Mouse (Mus musculus): Measurements from ENCODE around the gene Babam2. TPM values are rescaled to one million over a fixed set of nuclear protein-coding genes. Genes with fewer than 3 reads are reported as not detected.

Babam2 gene
- polyA plus RNA-seq, 1 experiment from 2014 or later, result 50.6 TPM

- no peak overlapping the region for H3K4me2 ChIP-seq (replicated peaks)
- no peak overlapping the region for H3K4me3 ChIP-seq (replicated peaks)
- 86% methylated on average over 12 of the region's 12 CpGs for WGBS
- peaks cover 33% of the 10 kb centered on the region for H3K4me1 ChIP-seq
- no peaks in the 10 kb centered on the region for H3K9me3 ChIP-seq (replicated peaks)
- H3K27me3 ChIP-seq, result no peaks in the 10 kb centered on the region
- no peak overlapping the region for H3K9ac ChIP-seq
- no peak overlapping the region for H3K27ac ChIP-seq (replicated peaks)
- H3K36me3 ChIP-seq, result no peaks in the 10 kb centered on the region
- no peak for ATAC-seq (ENCODE audit: insufficient number of reproducible peaks, low FRiP score, low TSS enrichment, low read depth)
Observed at GRCm38 (mm10) chr5:32104119-32104990, 406.9 kb downstream of the Babam2 start.

DNA sequence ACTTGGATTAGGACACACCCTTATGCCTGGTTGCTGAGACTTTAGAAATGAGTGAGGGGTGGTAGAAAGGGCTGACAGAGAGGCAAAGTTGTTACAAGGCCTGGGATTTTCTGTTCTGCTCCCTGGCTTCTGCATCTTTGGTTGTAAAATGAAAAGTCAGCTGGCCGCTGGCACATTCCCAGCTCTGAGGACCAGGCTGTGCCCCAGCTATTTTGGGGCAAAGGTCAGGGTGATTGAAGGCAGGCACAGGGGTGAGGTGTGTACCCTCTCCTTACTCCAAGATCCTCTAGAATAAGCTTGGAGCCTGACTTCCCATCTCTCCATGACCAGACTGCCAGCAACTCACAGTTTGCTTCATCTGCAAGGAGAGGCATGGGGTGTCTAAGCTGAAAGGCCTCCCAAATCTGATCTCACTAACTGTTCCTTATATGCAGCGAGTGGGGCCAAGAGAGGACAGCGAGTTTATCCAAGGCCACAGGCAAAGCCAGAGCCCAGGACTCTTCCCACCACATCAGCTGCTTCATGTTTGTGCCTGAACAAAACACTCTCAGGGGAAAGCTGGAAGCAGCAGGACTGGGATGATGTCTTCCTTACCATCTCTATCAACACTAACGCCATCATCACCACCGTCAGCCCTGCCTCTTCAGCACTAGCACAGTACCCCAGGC lies 409.1 kb downstream of the Babam2 start:
- ATAC-seq (ENCODE audit: insufficient number of reproducible peaks, low FRiP score, low TSS enrichment, low read depth), result no peak
- WGBS, result 74% methylated on average over 5 of the region's 5 CpGs

GRCm38 (mm10) chr5:32110651-32111050 lies 413.2 kb downstream of the Babam2 start:
- ATAC-seq (ENCODE audit: insufficient number of reproducible peaks, low FRiP score, low TSS enrichment, low read depth), result no peak
- Histone ChIP-seq H3K4me1 (0 out of 2 replicates have a peak, but pooled peaks cover 4% of the 10 kb centered on the region), H3K27me3 (no peaks in the 10 kb centered on the region), H3K36me3 (no peaks in the 10 kb centered on the region), H3K9ac (no peak overlapping the region), H3K4me3 (replicated peaks) (no peak overlapping the region), H3K4me2 (replicated peaks) (no peak overlapping the region), H3K9me3 (replicated peaks) (no peaks in the 10 kb centered on the region), H3K27ac (replicated peaks) (no peak overlapping the region)
- 82% methylated on average over 4 of the region's 4 CpGs for WGBS

More for the DNA sequence above, 409.1 kb downstream of the Babam2 start:
- Histone ChIP-seq H3K27ac (replicated peaks) (no peak overlapping the region), H3K4me2 (replicated peaks) (no peak overlapping the region), H3K27me3 (no peaks in the 10 kb centered on the region), H3K9me3 (replicated peaks) (no peaks in the 10 kb centered on the region), H3K4me3 (replicated peaks) (no peak overlapping the region), H3K36me3 (no peaks in the 10 kb centered on the region), H3K9ac (no peak overlapping the region), H3K4me1 (peaks cover 20% of the 10 kb centered on the region)

- Histone ChIP-seq H3K4me1 (0 out of 2 replicates have a peak, but pooled peaks cover 4% of the 10 kb centered on the region), H3K9ac (no peak overlapping the region), H3K9me3 (replicated peaks) (no peaks in the 10 kb centered on the region), H3K4me3 (replicated peaks) (no peak overlapping the region), H3K36me3 (no peaks in the 10 kb centered on the region), H3K4me2 (replicated peaks) (no peak overlapping the region), H3K27ac (replicated peaks) (no peak overlapping the region), H3K27me3 (no peaks in the 10 kb centered on the region)
- no peak for ATAC-seq (ENCODE audit: insufficient number of reproducible peaks, low FRiP score, low TSS enrichment, low read depth)
- WGBS, result 73% methylated on average over 7 of the region's 7 CpGs
Observed at GRCm38 (mm10) chr5:32112206-32112916, 414.9 kb downstream of the Babam2 start.

- H3K27ac ChIP-seq (replicated peaks), result peak overlapping the region; percentile 84
- no peaks in the 10 kb centered on the region for H3K27me3 ChIP-seq
- no peaks in the 10 kb centered on the region for H3K9me3 ChIP-seq (replicated peaks)
- no peak overlapping the region for H3K9ac ChIP-seq
- H3K4me3 ChIP-seq (replicated peaks), result 0 out of 2 replicates have a peak overlapping the region, but pooled peaks have one; percentile 7
- peak overlapping the region; percentile 32; the same call in 1 of the 2 replicates for H3K4me2 ChIP-seq (replicated peaks)
- no peaks in the 10 kb centered on the region for H3K36me3 ChIP-seq
- peak; percentile 57; the same call in 1 of the 2 replicates for ATAC-seq (ENCODE audit: insufficient number of reproducible peaks, low FRiP score, low TSS enrichment, low read depth)
- WGBS, result 51% methylated on average over 11 of the region's 11 CpGs
- H3K4me1 ChIP-seq, result peaks cover 32% of the 10 kb centered on the region
Observed at GRCm38 (mm10) chr5:32120901-32121376, 423.5 kb downstream of the Babam2 start.

DNA sequence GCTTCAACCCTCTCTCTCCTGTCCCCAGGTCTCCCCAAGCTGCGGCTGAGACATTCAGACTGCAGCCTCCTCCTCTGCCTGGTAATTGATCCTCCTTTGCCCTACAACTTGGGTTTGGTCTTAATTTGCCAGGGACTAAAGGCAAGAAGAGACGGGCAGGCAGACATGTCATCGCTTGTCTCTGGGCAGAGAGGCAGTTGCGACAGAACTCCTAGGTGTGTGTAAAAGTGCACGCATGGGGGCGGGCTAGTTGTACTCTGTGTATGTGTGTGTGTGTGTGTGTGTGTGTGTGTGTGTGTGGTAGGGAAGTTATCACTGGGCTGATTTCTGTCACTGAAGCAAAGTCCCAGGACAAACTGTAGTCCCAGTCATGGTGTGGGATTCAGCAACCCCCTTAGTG lies 424.5 kb downstream of the Babam2 start:
- Histone ChIP-seq H3K9ac (no peak overlapping the region), H3K27me3 (no peaks in the 10 kb centered on the region), H3K27ac (replicated peaks) (peak overlapping the region; percentile 84), H3K9me3 (replicated peaks) (no peaks in the 10 kb centered on the region), H3K4me3 (replicated peaks) (0 out of 2 replicates have a peak overlapping the region, but pooled peaks have one; percentile 7), H3K4me2 (replicated peaks) (peak overlapping the region; percentile 32; the same call in 1 of the 2 replicates), H3K36me3 (no peaks in the 10 kb centered on the region), H3K4me1 (peaks cover 37% of the 10 kb centered on the region)
- ATAC-seq (ENCODE audit: insufficient number of reproducible peaks, low FRiP score, low TSS enrichment, low read depth), result no peak
- WGBS, result 55% methylated on average over 6 of the region's 6 CpGs

DNA sequence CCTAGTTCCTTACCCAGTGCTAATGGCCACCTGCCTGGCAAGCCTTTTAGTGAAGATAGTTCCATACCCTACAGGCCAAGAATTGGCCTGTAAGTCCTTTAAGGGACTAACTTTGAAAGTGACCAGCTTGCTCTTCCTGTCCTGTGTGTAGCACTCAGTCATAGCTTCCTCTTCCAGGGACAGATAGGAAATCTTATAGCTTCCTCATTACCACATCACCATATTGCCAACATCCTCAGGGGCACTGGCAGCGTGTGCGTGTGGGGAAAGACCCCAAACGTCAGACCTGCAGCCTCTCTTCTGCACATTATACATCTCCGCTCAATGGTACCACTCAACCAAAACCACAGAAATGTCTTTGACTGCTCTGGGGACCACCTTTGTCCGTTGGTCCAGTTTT lies 424.9 kb downstream of the Babam2 start:
- Histone ChIP-seq H3K4me1 (peaks cover 41% of the 10 kb centered on the region), H3K36me3 (no peaks in the 10 kb centered on the region), H3K4me2 (replicated peaks) (no peak overlapping the region), H3K27ac (replicated peaks) (peak overlapping the region; percentile 84), H3K9me3 (replicated peaks) (no peaks in the 10 kb centered on the region), H3K4me3 (replicated peaks) (no peak overlapping the region), H3K9ac (no peak overlapping the region), H3K27me3 (no peaks in the 10 kb centered on the region)
- ATAC-seq (ENCODE audit: insufficient number of reproducible peaks, low FRiP score, low TSS enrichment, low read depth), result no peak
- 62% methylated on average over 5 of the region's 5 CpGs for WGBS

- WGBS, result 72% methylated on average over 6 of the region's 6 CpGs
Observed at GRCm38 (mm10) chr5:32124957-32125356, 427.5 kb downstream of the Babam2 start.

GRCm38 (mm10) chr5:32127226-32127625 lies 429.7 kb downstream of the Babam2 start:
- H3K9me3 ChIP-seq (replicated peaks), result no peaks in the 10 kb centered on the region

More at GRCm38 (mm10) chr5:32124957-32125356, 427.5 kb downstream of the Babam2 start:
- no peaks in the 10 kb centered on the region for H3K27me3 ChIP-seq
- peaks cover 39% of the 10 kb centered on the region for H3K4me1 ChIP-seq
- H3K9ac ChIP-seq, result no peak overlapping the region
- no peak overlapping the region for H3K4me3 ChIP-seq (replicated peaks)
- no peaks in the 10 kb centered on the region for H3K36me3 ChIP-seq
- H3K27ac ChIP-seq (replicated peaks), result no peak overlapping the region
- no peak for ATAC-seq (ENCODE audit: insufficient number of reproducible peaks, low FRiP score, low TSS enrichment, low read depth)
- H3K4me2 ChIP-seq (replicated peaks), result no peak overlapping the region
- no peaks in the 10 kb centered on the region for H3K9me3 ChIP-seq (replicated peaks)

DNA sequence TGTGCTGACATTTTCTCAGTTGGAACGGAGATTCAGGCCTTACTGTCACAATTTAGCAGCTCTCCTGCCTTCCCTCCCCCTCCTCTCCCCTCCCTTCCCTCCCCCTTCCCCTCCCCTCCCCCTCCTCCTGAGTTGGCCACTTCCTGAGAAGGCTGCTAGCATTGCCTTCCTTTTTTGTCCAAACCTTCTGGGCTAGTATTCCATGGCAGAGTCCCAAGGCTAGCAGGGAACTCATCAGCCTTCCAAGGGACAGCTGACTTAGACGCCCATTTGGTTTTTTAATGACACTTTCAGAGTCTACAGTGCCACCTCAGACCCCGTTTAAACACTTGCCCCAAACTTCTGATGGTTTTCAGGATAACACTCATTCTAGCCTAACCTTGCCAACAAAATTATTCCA lies 430.4 kb downstream of the Babam2 start:
- H3K9ac ChIP-seq, result no peak overlapping the region
- WGBS, result 46% methylated on average over 3 of the region's 3 CpGs
- no peak for ATAC-seq (ENCODE audit: insufficient number of reproducible peaks, low FRiP score, low TSS enrichment, low read depth)
- no peak overlapping the region for H3K4me2 ChIP-seq (replicated peaks)
- peaks cover 19% of the 10 kb centered on the region for H3K4me1 ChIP-seq
- H3K27me3 ChIP-seq, result no peaks in the 10 kb centered on the region
- no peak overlapping the region for H3K27ac ChIP-seq (replicated peaks)
- H3K9me3 ChIP-seq (replicated peaks), result no peaks in the 10 kb centered on the region
- H3K36me3 ChIP-seq, result no peaks in the 10 kb centered on the region
- H3K4me3 ChIP-seq (replicated peaks), result no peak overlapping the region

More at GRCm38 (mm10) chr5:32127226-32127625, 429.7 kb downstream of the Babam2 start:
- Histone ChIP-seq H3K9ac (no peak overlapping the region), H3K4me3 (replicated peaks) (no peak overlapping the region), H3K27ac (replicated peaks) (peak overlapping the region; percentile 25; the same call in 1 of the 2 replicates), H3K27me3 (no peaks in the 10 kb centered on the region), H3K4me1 (peaks cover 20% of the 10 kb centered on the region), H3K4me2 (replicated peaks) (no peak overlapping the region), H3K36me3 (no peaks in the 10 kb centered on the region)
- WGBS, result 75% methylated on average over 3 of the region's 3 CpGs
- no peak for ATAC-seq (ENCODE audit: insufficient number of reproducible peaks, low FRiP score, low TSS enrichment, low read depth)

Measured in embryonic facial prominence, embryonic 15.5 days (tissue).